Mouse (Mus musculus): ENCODE results near the gene Fuom.
A peak's percentile ranks its signal among the peaks of the same experiment; 100 is the strongest.
"Not testable (repeated sequence)": the region's sequence is repeated elsewhere in the genome, so short reads cannot be mapped to it uniquely, and the experiment has no call there.

Fuom gene

DNA sequence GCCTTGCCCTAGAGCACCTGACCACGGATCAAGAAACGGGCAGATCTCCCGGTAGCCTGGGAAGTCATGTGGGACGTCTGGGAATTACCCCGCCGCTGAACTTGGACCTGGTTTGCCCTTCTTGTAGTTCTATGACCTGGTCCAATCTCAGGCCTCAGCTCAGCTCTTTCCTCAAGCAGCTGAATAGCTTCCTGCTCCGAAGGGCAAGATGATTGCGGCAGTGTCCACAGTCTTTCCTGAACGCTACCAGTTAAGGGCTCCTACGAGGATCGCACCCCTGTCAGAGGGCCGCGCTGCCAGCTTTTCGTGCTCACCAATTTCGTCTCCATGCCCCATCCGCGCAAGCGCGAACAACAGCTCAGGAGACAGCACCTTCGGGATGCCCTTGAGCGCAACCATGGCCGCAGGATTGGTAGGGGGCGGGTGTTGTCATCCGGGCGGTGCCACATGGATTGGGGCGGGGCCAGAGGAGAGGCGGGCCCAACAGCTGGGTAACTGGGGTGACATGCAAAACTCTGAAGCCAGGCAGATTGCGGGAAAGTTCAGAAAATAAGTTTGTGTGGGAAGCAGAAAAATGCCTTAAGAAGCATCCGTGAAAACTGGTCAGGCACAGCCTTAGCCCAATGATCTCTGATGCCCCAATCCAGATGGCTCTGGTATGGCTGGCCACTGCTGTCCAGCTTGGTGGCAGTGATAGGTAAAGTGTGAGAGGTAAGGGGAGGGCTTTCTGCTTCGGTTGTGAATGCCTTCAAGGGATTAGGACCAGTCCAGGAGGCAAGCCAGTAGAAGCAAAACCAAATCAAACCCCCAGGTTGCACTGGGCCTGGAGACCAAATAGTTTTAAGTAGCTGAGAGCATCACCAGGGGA, at the start of gene Fuom:
Fuom (minus strand) TSS at position 449 of the 868 bp plus-strand sequence.
- peak; percentile 68 for DNase-seq (ENCODE audit: extremely low spot score, low spot score)

DNA sequence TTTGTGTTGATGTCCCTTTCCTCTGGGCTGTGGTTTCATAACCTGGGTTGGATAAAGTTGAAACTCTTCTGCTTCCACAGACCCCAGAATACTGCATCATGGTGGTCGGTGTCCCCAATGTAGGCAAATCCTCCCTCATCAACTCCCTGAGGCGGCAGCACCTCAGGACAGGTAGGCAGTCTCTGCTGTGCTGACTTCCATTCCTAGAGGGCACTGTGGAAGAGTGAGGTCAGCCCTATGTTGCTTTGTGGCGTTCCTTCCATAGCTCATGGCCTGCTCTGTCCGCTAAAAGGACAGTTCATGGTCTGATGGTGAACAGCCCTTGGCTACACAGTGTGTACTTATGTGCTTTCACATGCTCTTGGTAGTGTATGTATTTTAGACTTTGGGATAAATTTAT, 42.3 kb upstream of the Fuom start:
- no peak for DNase-seq (ENCODE audit: extremely low spot score, low spot score)

DNA sequence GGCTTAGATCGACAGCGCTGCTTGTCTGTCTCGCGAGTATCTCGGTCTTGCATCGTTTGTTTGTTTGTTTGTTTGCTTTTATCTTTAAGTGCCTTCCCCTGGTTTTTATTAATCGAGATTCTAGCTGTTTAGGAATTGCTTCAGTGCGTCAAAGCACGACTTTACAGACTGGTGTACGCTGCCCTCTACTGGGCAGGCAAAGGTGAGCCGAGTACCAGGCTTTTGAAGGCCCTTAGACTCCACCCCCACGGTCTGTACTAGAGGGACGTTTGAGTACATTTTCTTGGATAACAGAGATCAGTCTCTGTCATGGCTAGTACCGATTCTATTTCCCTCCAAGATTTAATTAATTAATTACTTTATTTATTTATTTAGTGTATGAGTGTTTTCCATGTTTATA, 39.1 kb upstream of the Fuom start:
- DNase-seq (ENCODE audit: extremely low spot score, low spot score), result peak; percentile 46

DNA sequence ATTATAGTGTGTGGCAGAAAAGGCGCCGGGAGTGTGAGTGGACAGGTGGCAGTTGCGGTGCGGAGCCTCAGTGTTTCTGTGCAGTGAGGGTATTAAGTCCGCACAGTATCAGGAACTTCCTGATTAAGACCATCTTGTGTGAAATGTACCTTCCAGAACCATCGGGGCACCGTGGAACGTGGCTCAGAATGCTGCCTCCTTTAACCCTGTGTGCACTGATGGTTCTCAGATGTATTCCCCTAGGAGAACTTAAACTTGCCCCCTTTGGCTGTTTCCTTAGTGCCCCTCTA, 35.7 kb upstream of the Fuom start:
- DNase-seq (ENCODE audit: extremely low spot score, low spot score), result no peak

DNA sequence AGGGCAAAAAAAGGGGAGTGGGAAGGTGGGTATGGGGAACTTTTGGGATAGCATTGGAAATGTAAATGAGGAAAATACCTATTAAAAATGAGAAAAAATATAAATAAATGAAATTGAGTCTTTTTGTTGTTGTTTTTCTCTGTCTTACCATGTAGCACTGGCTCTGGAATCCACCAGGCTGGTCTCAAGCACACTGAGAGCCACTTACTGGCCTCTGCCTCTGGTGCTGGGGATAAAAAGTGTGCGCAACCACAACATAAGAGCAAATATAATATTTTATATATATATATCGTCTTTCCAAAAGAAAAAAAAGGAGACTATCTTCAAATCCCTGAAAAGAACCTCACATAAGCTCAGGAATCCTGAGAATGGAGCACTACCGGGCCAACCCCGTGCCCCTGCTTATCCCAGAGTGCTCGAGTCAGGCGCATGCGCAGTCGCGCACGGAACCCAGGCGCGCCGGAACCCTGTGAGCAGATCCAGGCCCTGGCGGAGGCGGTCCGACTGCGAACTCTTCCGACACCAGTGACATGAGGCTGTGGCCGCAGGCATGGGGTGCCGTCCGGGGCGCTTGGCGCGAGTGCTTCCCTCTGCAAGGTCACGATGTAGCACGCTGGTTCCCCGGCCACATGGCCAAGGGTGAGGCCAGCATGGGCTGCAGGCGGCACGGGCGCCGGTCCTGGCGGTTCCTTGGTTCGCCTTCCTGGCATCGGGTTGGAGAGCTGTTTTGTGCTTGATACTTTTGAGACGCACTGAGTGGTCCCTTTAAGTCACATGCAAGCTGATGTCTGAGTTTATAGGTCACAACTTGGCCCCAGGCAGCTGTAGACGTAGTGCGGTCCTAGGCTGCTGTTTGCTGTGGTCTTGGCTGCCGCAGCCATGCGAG, 35.1 kb upstream of the Fuom start, which contains the start of gene Mtg1:
Mtg1 (plus strand) TSS at position 430 of the 886 bp plus-strand sequence.
- peak; percentile 96 for DNase-seq (ENCODE audit: extremely low spot score, low spot score)

DNA sequence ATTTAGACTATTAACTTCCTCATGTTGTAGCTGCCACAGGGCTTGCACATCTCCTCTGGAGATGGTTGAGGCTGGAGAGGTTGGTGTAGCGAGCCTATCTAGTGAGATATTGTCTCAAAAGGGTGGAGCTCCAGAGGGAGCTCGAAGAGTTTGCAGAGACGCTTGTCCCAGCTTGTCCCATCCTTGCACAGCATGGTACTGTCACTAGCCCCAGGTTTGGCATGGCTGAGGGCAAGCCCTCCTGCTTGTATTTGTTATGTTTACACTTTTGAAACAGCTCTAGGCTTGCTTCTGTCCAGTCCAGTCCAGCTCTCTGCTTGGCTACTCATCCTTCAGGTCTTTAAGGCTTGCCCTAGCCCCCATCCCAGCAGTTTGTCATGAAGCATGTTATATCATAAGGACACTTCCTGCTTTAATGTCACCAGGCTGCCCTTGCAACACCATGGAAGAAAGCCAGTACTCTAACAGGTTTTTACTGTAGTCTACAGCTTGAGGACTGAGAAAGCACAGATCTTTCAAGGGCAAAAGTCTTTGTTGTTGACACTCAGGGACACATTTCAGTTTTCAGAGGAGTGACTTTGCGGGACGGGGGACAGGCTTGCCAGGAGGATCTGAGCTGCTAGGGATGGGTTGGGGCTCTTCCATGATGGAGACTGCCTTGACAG, 33.0 kb upstream of the Fuom start:
- DNase-seq (ENCODE audit: extremely low spot score, low spot score), result no peak

DNA sequence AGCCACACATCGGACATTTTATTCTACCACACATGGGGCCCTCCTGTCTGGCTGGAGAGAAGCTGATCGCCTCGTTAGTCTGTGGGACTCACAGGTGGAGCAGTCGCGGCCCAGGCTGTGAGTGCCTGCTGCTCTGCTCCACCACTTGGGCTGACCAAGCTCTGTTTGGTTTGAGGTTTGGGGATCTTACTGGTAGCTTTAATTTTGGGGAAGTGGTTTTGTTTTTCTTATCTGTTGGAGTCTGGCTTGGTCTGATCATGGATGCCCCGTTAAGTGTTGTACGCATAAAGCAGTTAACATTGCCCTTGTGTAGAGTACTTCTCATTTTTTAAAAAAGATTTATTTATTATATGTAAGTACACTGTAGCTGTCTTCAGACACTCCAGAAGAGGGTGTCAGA, 31.8 kb upstream of the Fuom start:
- not testable (repeated sequence) for DNase-seq (ENCODE audit: extremely low spot score, low spot score)

DNA sequence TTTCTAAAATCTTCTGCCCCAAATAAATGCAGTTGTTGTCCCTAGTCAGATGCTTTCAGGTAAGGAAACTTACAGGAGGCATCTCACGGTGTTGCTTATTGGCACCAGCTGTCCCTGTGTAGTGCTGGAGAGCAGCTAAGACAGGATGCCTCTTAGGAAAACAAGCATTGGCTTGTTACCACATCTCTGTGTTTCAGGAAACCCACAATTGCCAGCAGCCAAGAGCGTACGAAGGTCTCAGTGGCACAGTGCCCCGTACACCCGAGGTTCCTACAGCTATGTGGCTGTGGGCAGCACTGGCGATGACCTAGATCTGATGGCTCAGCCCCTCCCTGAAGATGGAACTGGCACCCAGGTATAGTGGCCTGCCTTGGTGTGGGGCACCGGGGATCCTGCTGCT, 29.9 kb upstream of the Fuom start:
- DNase-seq (ENCODE audit: extremely low spot score, low spot score), result not testable (repeated sequence)

DNA sequence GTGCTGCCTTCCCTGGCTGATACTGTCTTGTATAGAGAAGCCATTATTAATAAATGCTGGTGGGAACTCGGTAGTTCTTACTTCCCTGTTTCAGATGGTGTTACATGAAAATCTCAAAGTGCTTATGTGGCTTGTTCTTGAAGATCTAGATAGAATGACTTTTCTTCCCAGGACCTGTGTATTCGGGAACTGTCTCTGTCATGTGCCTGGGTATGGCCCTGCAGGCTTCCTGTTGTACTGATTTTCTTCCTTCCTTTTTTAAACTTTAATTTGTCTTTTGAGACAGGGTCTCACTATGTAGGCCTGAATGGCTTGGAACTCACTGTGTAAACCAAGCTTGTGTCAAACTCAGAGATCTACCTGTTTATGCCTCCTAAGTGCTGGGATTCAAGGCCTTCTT, 25.7 kb upstream of the Fuom start:
- no peak for DNase-seq (ENCODE audit: extremely low spot score, low spot score)

DNA sequence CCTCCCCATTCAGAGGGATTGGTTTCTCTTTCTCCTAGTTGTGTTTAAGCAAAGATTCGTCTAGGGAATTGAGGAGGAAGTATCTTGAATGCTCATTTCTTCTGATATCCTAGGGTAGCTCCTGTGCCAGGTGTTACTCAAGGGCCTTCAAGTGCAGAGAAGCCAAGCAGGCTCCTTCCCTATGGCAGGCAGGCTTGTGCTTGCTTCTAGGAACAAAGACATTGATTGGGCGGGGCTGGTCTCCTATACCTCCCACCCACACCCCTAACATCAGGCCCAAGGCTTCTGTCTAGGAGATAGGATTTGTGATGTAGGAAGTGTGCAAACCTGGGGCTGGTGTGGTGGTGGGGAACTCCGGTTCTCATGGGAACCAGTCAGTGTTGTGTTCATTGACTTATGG, 24.7 kb upstream of the Fuom start:
- DNase-seq (ENCODE audit: extremely low spot score, low spot score), result no peak

DNA sequence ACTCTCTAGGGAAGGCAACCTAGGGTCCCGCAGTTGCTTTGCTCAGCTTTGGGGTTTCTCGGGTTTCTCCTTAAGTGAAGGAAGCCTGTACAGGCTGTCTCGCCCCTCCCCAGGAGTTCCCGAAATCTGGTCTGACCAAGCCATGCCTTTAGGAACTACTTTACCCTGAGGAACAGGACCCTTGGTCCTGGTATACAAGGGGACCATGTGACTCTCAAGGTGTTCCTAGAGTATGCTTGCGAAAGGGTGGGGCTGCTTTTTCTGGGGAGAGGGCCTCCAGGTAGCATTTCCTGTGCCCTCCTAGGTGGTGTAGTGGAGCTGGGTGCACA, 23.7 kb upstream of the Fuom start:
- DNase-seq (ENCODE audit: extremely low spot score, low spot score), result no peak

DNA sequence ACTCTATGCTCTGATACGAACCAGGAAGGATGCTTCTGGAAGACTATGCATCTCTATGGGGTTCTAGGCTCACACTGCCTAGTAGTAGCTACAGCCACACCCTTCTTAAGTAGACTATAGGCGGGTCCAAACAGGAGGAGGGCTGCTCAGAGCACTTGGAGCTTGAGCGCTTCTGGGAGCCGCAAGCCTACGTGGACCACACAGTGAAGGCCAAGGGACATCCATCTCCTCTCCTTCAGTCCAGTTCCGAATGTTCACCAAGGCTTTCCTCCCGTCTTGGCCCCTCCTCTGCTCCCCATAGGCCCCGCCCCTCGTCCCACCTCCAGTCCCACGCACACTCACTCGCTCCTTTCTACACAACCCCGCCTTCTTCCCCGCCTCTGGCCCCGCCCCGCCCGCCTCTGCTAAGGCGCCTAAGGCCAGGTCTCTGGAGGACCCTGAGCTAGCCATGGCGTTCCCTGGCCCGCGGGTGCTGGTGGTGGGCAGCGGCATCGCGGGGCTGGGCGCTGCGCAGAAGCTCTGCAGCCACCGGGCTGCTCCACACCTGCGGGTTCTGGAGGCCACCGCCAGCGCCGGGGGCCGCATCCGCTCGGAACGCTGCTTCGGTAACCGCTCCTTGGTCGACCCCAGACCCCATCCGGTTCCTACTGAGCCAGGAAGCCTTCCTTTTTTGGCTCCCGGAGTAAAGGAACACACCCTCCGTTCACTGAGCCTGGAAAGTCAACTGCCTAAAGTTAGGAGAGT, 23.2 kb upstream of the Fuom start:
- DNase-seq (ENCODE audit: extremely low spot score, low spot score), result peak; percentile 93

DNA sequence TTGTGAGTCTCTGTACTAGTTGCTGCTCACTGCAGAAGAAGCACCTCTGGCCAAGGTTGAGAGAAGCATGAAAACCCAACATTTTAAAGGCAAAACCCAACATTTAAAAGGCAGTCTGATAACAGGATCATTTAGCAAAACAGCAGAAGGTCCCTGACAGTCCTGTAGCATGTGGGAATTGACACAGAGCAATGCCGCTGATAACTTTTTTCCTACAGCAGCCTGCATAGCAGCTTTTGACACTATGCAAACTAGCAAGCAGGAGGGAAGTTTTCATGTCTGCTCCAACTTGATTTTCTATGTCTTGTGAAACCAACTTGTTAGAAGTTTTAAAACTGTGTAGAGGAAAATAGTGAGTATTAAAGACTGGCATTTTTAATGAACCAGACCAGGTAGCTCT, 22.1 kb upstream of the Fuom start:
- no peak for DNase-seq (ENCODE audit: extremely low spot score, low spot score)

DNA sequence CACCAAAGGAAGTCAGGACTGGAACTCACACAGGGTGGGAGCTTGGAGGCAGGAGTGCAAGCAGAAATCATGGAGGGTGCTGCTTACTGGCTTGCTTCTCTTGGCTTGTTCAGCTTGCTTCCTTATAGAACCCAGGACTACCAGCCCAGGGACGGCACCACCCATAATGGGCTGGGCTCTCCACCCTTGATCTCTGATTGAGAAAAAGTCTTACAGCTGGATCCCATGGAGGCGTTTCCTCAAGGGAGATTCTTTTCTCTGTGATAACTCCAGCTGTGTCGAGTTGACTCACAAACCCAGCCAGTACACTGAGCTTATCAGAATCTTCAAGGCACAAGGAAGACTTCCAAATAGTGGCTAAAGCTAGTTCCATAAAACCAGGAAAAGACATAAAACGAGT, 20.5 kb upstream of the Fuom start:
- DNase-seq (ENCODE audit: extremely low spot score, low spot score), result no peak

DNA sequence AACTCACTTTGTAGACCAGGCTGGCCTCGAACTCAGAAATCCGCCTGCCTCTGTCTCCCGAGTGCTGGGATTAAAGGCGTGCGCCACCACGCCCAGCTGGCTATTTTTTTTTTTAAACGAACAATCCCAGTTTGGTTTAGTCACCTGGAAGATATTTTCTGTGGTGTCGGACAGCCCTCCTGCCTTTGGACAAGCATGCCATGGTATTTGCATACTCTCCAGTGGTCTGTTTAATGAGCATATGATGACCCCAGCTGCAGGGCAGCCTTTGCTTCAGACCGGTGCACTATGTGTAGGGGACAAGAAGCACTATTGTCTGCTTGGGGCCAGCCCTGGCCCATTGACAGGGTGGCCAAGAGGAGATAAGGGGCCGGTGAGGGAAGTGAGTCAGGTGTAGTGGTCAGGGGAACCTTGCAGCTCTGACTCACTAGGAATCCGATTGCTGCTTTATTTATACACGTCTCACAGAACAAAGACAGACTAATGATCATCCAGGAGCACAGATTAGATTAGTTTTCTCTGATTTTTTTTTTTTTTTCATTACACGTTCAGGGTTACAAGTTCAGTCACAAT, 19.2 kb upstream of the Fuom start:
- DNase-seq (ENCODE audit: extremely low spot score, low spot score), result no peak

DNA sequence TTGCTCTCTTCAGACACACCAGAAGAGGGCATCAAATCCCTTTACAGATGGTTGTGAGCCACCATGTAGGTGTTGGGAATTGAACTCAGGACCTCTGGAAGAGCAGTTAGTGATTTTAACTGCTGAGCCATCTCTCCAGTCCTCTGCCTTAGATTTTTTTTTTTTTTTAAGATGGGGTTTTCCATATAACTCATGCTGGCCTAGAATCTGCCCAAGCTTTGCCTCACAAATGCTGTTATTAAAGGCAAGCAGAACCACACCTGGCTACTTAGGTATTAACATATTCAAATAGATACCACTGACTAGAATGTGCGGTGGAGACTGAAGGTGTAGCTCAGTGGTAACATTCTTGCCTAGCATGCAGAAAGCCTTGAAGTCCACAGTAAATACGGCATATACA, 18.2 kb upstream of the Fuom start:
- DNase-seq (ENCODE audit: extremely low spot score, low spot score), result no peak

DNA sequence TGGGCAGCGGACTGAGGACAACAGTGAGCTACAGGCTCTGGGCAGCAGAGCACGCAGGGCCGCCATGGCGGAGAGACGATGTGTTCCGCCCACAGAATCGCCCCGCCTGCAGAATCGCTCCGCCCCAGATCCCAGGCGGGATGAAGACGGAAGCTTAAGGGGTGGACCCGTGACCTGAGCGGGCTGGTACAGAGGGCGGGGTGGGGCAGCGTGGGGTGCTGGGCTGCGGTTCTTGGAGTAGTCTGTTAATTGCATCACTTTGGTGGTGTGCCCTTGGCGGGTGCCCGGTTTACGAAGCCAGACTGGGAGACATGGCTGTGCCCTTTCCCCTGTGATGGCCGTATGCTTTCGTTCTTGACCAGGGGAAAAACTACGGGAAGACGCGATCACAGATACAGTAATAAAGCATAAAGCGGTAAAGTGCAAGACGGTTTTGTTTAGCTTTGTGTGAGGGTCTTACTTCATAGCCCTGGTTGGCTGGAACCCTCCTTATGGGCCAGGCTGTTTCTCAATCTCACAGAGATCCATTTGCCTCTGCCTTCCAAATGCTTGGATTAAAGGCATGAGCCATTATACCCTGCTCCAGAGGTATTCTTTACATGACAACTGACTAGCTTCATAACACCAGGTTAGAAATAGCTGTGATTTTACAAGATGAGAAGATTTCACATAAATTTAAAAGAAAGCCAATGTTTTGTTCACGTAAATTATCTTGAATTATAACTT, 14.3 kb upstream of the Fuom start, which contains the start of gene Echs1:
Echs1 (minus strand) TSS at position 148 of the 726 bp plus-strand sequence.
- DNase-seq (ENCODE audit: extremely low spot score, low spot score), result no peak

DNA sequence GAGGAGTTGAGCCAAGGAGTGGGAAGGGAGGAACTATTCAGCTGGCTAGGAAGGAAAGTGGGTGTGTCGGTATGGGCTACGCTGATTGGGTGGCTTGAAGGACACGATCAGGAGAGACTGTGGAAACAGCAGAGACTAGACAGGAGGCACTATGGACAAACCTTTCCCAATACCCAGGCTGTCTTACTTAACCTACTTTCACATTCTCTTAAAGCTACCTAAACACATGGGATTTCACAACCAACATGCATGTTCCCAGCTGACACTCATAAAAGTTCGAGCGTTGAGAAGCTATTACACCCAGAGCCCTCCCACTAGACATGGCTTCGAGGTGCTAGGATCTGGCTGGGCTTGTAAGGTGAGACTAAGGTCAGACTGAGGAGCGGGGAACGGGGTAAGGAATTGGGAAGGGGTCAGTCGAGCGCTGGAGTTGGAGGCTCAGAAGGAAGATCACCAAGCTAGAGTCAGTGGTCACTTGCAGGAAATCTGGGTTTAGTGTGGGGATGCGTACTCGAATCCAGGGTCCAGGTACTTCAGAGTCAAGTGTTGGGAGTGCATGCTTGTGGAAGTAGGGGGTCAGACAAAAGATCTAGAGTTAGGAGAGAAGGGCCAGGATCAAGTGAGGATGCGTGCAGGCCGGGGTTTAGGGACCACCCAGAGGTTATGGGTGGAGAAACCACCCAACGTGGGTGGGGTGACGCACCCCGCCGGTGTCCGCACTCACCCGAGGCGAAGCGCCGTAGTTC, 13.5 kb upstream of the Fuom start, which contains the start of gene Paox:
Paox (plus strand) TSS at position 217 of the 746 bp plus-strand sequence.
- peak; percentile 78 for DNase-seq (ENCODE audit: extremely low spot score, low spot score)

DNA sequence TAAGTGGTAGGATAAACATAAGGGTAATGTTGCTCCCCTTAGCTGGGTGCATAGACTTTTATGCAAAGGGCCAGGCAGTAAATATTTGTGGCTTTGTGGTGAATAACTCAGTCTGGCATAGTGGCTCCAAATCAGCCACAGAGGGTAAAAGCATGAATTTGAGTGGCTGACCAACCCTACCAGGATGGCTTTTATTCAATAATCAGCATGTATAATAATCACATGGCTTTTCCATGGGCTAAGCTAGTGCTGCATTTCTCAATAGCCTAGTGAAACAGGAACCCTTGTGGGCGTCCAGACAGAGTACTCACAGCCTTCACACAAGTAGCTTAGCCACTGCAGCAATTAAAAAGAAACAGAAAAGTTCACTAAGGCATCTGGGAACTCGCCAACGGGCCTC, 9.7 kb upstream of the Fuom start:
- no peak for DNase-seq (ENCODE audit: extremely low spot score, low spot score)

DNA sequence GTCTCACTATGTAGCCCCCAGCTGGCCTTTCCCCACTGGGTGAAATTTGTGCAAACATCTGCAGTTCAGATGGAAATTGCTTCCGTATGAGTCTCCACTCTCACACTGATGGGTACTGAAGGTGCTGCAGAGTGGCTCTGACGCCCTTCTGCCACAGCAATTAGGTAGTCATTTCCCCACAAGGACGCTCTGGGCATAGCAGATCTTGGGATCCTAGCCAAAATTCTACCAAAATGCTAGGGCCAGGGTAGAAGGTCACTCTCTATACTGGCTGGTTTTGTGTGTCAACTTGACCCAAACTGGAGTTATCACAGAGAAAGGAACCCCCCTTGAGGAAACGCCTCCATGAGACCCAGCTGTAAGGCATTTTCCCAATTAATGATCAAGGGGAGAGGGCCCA, 1.8 kb upstream of the Fuom start:
- no peak for DNase-seq (ENCODE audit: extremely low spot score, low spot score)
